Mouse (Mus musculus) intestine, postnatal 0 days (tissue): ENCODE data around the gene Dnah11. TPM values are rescaled to one million over a fixed set of nuclear protein-coding genes. Genes with fewer than 3 reads are reported as not detected.
"Not testable (repeated sequence)": the region's sequence is repeated elsewhere in the genome, so short reads cannot be mapped to it uniquely, and the experiment has no call there.

Experiments used
- ATAC-seq: fragments of 200-750 bp; cut with Nextera tagmentation; 2 replicates; pipeline ENCODE4 v1.8.0; 2017; ENCODE audit warnings: mild to moderate bottlenecking, moderate TSS enrichment, moderate library complexity
- H3K27ac ChIP-seq: fragments of 300-500 bp; sonication (generic); 2 replicates; pipeline ENCODE4 v1.5.1; 2014; ENCODE audit warnings: mild to moderate bottlenecking, low read depth, low read length, moderate library complexity
- H3K27me3 ChIP-seq: fragments of 300-500 bp; sonication (generic); replicated peaks from 2 replicates; pipeline ENCODE4 v1.6.1; 2014; ENCODE audit warnings: low read length, mixed read lengths; ENCODE audit not compliant: control insufficient read depth, insufficient read depth
- H3K36me3 ChIP-seq: fragments of 300-500 bp; sonication (generic); 2 replicates; pipeline ENCODE4 v1.6.1; 2014; ENCODE audit warnings: mild to moderate bottlenecking, moderate library complexity; ENCODE audit not compliant: control insufficient read depth, insufficient read depth
- H3K4me1 ChIP-seq: fragments of 300-500 bp; sonication (generic); replicated peaks from 2 replicates; pipeline ENCODE4 v1.6.1; 2014; ENCODE audit warnings: antibody characterized with exemption, low read length, mixed read lengths; ENCODE audit not compliant: control insufficient read depth, insufficient read depth
- H3K4me2 ChIP-seq: fragments of 300-500 bp; sonication (generic); replicated peaks from 2 replicates; pipeline ENCODE4 v1.6.1; 2014; ENCODE audit warnings: low read depth, mild to moderate bottlenecking, moderate library complexity
- H3K4me3 ChIP-seq: fragments of 300-500 bp; sonication (generic); 2 replicates; pipeline ENCODE4 v1.5.1; 2014; ENCODE audit warnings: low read depth, low read length
- H3K9ac ChIP-seq: fragments of 300-500 bp; sonication (generic); 2 replicates; pipeline ENCODE4 v1.6.1; 2014; ENCODE audit warnings: mild to moderate bottlenecking, low read depth, low read length
- H3K9me3 ChIP-seq: fragments of 300-500 bp; sonication (generic); 2 replicates; pipeline ENCODE4 v1.6.1; 2016; ENCODE audit warnings: mixed run types; ENCODE audit not compliant: control insufficient read depth
- CTCF ChIP-seq: sonication (generic); IDR thresholded peaks from 2 replicates; pipeline ENCODE4 v1.5.1; 2016; ENCODE audit warnings: low read depth, mild to moderate bottlenecking, control low read depth, antibody characterized with exemption, moderate library complexity
- WGBS: fragments of 180-500 bp; shearing (Covaris S2); extraction: QIAGEN DNeasy Blood & Tissue Kit; methylation state at CpG from one replicate; pipeline ENCODE4 v1.1.7; 2014; 5-methylcytosine and 5-hydroxymethylcytosine counted together
- polyA plus RNA-seq: library from polyadenylated mRNA; unstranded; fragments of >200 nt; fragmentation: Nextera tagmentation; extraction: Ambion mirVana; gene quantifications from 2 replicates; pipeline ENCODE4 v1.2.1, GENCODE M21; 2015

Gene Dnah11
- polyA plus RNA-seq, 1 experiment from 2014 or later: 0.01 TPM

DNA sequence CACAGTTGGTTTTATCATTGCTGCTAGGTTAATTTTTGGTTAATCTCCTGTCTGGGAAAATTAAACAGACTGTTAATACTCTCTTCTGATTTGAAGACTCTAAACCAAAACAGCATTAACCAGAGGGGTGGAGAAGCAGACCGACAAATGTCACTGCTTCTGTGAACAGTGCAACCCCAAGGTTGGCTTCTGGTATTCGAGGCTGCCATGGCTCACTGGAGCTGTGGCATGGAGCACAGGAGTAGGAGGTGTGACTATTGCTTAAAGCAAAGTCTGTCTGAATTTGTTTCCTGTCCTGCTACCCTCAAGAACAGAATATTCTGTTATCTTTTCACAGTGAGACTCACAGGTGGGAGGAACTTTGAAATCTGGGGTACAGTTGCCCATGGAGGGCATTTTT lies 260.6 kb downstream of the Dnah11 start:
- TF ChIP-seq CTCF: no peak
- Histone ChIP-seq H3K27me3 (no peaks in the 10 kb centered on the region), H3K4me3 (no peak overlapping the region), H3K4me1 (no peaks in the 10 kb centered on the region), H3K4me2 (no peak overlapping the region), H3K27ac (no peak overlapping the region), H3K9me3 (no peaks in the 10 kb centered on the region), H3K9ac (no peak overlapping the region), H3K36me3 (no peaks in the 10 kb centered on the region)
- 60% methylated on average over 2 of the region's 2 CpGs for WGBS
- no peak for ATAC-seq

DNA sequence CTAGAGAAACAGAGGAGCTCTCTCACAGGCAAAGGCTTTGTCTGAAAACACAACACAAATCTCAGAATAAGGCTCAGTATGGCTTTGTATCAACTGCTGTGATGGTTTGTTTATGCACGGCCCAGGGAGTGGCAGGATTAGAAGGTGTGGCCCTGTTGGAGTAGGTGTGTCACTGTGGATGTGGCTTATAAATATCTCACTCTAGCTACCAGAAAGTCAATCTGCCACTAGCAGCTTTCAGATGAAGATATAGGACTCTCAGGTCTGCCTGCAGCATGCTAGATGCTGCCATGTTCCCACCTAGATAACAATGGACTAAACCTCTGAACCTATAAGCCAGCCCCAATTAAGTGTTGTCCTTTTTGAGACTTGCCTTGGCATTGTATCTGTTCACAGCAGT lies 266.8 kb downstream of the Dnah11 start:
- Histone ChIP-seq H3K4me2 (no peak overlapping the region), H3K36me3 (no peaks in the 10 kb centered on the region), H3K4me3 (no peak overlapping the region), H3K27ac (no peak overlapping the region), H3K4me1 (0 out of 2 replicates have a peak, but pooled peaks cover 3% of the 10 kb centered on the region), H3K9me3 (no peaks in the 10 kb centered on the region), H3K27me3 (no peaks in the 10 kb centered on the region), H3K9ac (no peak overlapping the region)
- WGBS: 38% methylated on average over 1 of the region's 1 CpGs
- no peak for ATAC-seq
- no peak for TF ChIP-seq CTCF

DNA sequence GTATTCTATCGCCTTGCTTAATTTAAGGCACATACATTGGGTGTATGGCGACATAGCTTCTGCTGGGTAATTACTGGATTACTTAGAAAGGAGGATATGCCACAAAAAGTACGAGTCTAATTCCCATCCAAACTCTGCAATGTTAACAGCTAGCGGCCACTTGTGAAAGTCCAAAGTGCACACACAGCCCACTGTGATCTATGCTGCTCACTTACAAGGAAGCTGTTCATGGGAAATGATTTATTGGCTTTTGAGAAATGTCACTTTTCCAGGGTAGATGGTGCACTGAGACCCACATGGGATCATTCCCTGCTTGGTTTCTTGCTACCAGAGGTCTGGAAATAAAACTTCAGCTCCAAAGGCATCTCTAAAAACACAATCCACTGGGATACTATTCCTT lies 269.1 kb downstream of the Dnah11 start:
- no peak overlapping the region for H3K9ac ChIP-seq
- no peak overlapping the region for H3K27ac ChIP-seq
- no peak for TF ChIP-seq CTCF
- WGBS: 43% methylated on average over 4 of the region's 4 CpGs
- no peaks in the 10 kb centered on the region for H3K36me3 ChIP-seq
- no peak overlapping the region for H3K4me2 ChIP-seq
- no peak overlapping the region for H3K4me3 ChIP-seq
- peak; percentile 60; the same call in 1 of the 2 replicates for ATAC-seq
- no peaks in the 10 kb centered on the region for H3K9me3 ChIP-seq
- 0 out of 2 replicates have a peak, but pooled peaks cover 3% of the 10 kb centered on the region for H3K4me1 ChIP-seq
- H3K27me3 ChIP-seq: no peaks in the 10 kb centered on the region

DNA sequence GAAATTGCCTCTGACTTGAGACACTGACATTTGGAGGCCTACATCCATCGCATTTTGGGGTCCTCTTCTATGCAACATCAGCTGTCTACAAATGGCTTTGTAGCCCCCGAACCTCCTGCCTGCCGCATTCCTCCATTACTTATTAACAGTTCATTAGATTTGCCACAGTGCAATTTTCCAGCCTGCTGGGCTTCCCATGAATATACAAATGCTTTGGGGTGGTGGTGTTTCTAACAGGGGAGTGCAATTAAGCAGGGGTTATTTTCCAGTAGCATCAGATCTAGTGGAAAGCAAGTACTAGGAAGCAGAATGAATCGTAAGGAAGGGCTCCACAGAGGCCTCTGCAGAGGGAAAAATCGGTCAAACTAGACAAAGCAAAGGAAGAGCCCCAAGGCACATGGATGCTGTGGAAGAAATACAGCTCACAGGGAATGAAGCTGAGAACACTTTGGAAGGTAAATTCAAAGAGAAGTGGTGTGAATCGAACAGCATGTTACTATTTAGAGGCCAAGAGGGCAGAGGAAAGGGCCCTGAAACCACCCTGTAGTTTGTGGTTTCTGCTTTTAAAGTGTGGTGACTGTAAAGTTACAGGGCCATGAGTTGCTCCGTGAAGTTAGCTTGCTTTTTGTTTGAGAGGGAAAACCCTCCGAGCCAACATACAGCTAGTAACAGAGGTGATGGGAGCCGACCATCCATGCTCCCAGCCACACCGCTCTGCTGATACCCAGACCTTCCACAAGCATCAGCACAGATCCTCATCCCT lies 282.8 kb downstream of the Dnah11 start:
- no peak overlapping the region for H3K27ac ChIP-seq
- ATAC-seq: no peak
- H3K9ac ChIP-seq: no peak overlapping the region
- WGBS: 66% methylated on average over 10 of the region's 10 CpGs
- no peak for TF ChIP-seq CTCF
- no peaks in the 10 kb centered on the region for H3K4me1 ChIP-seq
- no peak overlapping the region for H3K4me2 ChIP-seq
- H3K27me3 ChIP-seq: no peaks in the 10 kb centered on the region
- no peaks in the 10 kb centered on the region for H3K9me3 ChIP-seq
- H3K4me3 ChIP-seq: no peak overlapping the region
- H3K36me3 ChIP-seq: no peaks in the 10 kb centered on the region

DNA sequence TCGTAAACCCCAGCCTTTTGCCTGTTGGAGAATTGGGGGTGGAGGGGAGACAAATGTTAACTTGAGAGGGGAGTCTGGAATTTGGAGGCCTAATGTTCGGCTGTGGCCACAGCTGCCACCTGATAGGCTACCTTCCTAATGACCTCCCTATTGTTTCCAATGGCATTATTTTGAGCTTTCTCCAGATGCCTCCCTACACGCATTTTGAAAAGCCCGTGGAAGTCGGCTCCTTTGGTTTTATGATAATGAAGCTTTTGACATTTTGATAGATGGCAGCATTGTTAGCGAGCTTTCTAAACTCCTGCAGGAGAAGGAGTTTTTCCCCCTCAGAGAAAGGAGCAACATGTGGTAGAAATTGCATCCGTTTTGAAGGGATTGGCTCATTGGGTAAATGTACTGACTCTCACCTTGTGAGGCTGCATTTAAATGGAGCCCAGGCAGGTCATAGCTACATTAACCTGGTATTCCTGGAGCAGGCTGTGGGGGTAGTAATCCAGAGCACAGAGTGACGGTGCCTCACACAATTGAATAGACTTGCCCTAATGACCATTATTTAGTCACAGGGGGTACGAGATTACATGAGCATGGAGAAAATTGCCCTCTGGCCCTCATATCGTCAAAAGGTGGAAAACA lies 284.1 kb downstream of the Dnah11 start:
- no peak for ATAC-seq
- no peaks in the 10 kb centered on the region for H3K4me1 ChIP-seq
- no peak overlapping the region for H3K9ac ChIP-seq
- H3K4me3 ChIP-seq: no peak overlapping the region
- H3K27ac ChIP-seq: no peak overlapping the region
- H3K27me3 ChIP-seq: no peaks in the 10 kb centered on the region
- TF ChIP-seq CTCF: no peak
- no peaks in the 10 kb centered on the region for H3K36me3 ChIP-seq
- H3K9me3 ChIP-seq: no peaks in the 10 kb centered on the region
- WGBS: 55% methylated on average over 10 of the region's 10 CpGs
- H3K4me2 ChIP-seq: no peak overlapping the region

DNA sequence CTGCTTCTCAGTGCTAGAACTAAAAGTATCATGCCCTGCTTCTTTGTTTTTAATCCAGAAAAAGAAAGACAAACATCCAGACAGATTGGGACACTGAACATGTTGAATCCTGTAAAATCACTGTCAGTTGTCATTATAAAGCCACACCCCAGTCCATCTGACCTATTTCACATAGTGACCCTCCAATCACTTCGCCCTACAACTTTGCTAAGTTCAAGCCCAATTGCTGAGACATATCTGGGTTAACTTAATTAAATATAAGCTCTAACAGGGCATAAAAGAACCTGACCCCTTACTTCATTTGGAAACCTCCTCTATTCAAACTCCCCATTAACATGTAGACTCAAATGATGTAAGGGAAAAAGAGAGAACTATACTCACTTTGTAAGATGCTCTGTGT lies 287.4 kb downstream of the Dnah11 start:
- 76% methylated on average over 1 of the region's 1 CpGs for WGBS
- Histone ChIP-seq H3K4me2 (no peak overlapping the region), H3K27ac (no peak overlapping the region), H3K36me3 (no peaks in the 10 kb centered on the region), H3K9me3 (no peaks in the 10 kb centered on the region), H3K27me3 (no peaks in the 10 kb centered on the region), H3K4me3 (no peak overlapping the region), H3K9ac (no peak overlapping the region), H3K4me1 (no peaks in the 10 kb centered on the region)
- TF ChIP-seq CTCF: no peak
- no peak for ATAC-seq

DNA sequence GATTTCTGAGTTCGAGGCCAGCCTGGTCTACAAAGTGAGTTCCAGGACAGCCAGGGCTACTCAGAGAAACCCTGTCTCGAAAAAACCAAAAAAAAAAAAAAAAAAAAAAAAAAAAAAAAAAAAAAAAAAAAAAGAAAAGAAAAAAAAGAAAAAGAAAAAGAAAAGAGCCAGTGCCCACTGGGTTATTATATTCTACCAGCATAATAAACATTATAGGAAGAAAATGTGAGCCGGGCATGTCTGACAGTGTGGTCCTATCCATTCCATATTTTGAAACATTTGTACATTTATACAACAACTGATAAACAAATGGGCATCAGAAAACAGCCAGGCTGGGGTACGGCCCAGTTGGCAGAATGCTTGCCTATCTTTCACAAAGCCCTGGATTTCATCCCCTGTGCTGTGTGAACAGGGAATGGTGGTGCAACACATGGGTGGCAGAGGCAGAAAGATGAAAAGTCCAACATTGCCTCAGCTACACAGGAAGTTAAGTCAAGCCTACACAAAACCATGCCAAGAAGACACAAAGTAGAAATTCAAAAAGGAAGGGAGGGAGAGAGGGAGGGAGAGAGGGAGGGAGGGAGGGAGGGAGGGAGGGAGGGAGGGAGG lies 293.5 kb downstream of the Dnah11 start:
- WGBS: 84% methylated on average over 4 of the region's 4 CpGs
- not testable (repeated sequence) for H3K36me3 ChIP-seq, ATAC-seq

More for the DNA sequence above, 293.5 kb downstream of the Dnah11 start:
- H3K9me3 ChIP-seq, H3K9ac ChIP-seq, H3K4me1 ChIP-seq, H3K4me2 ChIP-seq, H3K27ac ChIP-seq, H3K4me3 ChIP-seq, H3K27me3 ChIP-seq: not testable (repeated sequence)
